Mouse (Mus musculus) testis, adult 2 months (tissue): ENCODE results near the gene Gm609.
"Not testable (repeated sequence)": the region's sequence is repeated elsewhere in the genome, so short reads cannot be mapped to it uniquely, and the experiment has no call there.

ENCODE experiments used
- CTCF ChIP-seq: fragments of 200-500 bp; IDR thresholded peaks from 2 replicates; pipeline ENCODE4 v1.5.1; 2012; ENCODE audit warnings: low read depth, mild to moderate bottlenecking, inconsistent platforms, low read length, moderate library complexity; ENCODE audit not compliant: control insufficient read depth, insufficient read depth, insufficient replicate concordance
- POLR2A ChIP-seq: fragments of 200-500 bp; IDR thresholded peaks from 2 replicates; pipeline ENCODE4 v1.6.1; 2012; ENCODE audit warnings: low read depth, mild to moderate bottlenecking, inconsistent platforms, low read length, moderate library complexity; ENCODE audit not compliant: control insufficient read depth

GRCm38 (mm10) chr16:45538342-45538741, 45.6 kb upstream of the Gm609 start:
- not testable (repeated sequence) for TF ChIP-seq CTCF, POLR2A
